In genomic region chrX:7610536-7611258, GRCm38 (mm10) we compare ENCODE assay signal across 9 mouse cellular contexts. TPM values are rescaled to one million over a fixed set of nuclear protein-coding genes. Genes with fewer than 3 reads are reported as not detected.
DNase-seq lines count a peak whose midpoint lies in the region; ATAC-seq and TF ChIP-seq lines count a peak whose summit lies in the region.
"Had no signal": no experiment of that assay in that cellular context is flagged by ENCODE, and none has a peak within 500 bp of the region (broad histone marks: within the 10 kb centered on the region; RNA-seq: fewer than 3 reads in every experiment).

No protein-coding gene starts in this region.

- H3K9me3 ChIP-seq in E14TG2a.4 (ENCODE audit: low read length): no peaks in the 10 kb centered on the region
- H3K9me3 ChIP-seq in intestine, postnatal 0 days (ENCODE audit: control insufficient read depth): no peaks in the 10 kb centered on the region

- H3K27me3 ChIP-seq in E14TG2a.4 (ENCODE audit: insufficient read depth, low read length): peaks cover 36% of the 10 kb centered on the region
- no peaks in the 10 kb centered on the region for H3K27me3 ChIP-seq in intestine, postnatal 0 days (replicated peaks; ENCODE audit: control insufficient read depth, insufficient read depth, low read length)

- no peak overlapping the region for H3K9ac ChIP-seq in intestine, postnatal 0 days (ENCODE audit: low read depth, low read length)

- TF ChIP-seq CTCF in E14TG2a.4 (conservative IDR thresholded peaks at IDR 0.05; ENCODE audit: low read length): no peak
- no peak for TF ChIP-seq CTCF in intestine, postnatal 0 days (IDR thresholded peaks at IDR 0.05; ENCODE audit: low read depth)

- 28% methylated on average over 24 of the region's 26 CpGs for WGBS in intestine, postnatal 0 days

- H3K27ac ChIP-seq in intestine, postnatal 0 days (ENCODE audit: low read depth, low read length): no peak overlapping the region

- peak overlapping the region; percentile 69 for H3K4me2 ChIP-seq in intestine, postnatal 0 days (replicated peaks; ENCODE audit: low read depth)

- no peak for DNase-seq in frontal cortex, postnatal 10 days (ENCODE audit: low spot score in 2 of 2)
- peak; percentile 4 for DNase-seq in embryo, embryonic 9.5 days (ENCODE audit: extremely low spot score)
- DNase-seq in neural tube, embryonic 10.5 days (ENCODE audit: extremely low spot score, low spot score): peak; percentile 13
- no peak for DNase-seq in adrenal gland, postnatal 4 days (ENCODE audit: low spot score in 2 of 2)
- DNase-seq in adrenal gland, postnatal 14 days: no peak

- no peaks in the 10 kb centered on the region for H3K36me3 ChIP-seq in E14TG2a.4 (ENCODE audit: insufficient read depth, low read length)
- no peaks in the 10 kb centered on the region for H3K36me3 ChIP-seq in intestine, postnatal 0 days (ENCODE audit: control insufficient read depth, insufficient read depth)

- peak overlapping the region; percentile 69 for H3K4me3 ChIP-seq in E14TG2a.4 (replicated peaks; ENCODE audit: low read length)
- H3K4me3 ChIP-seq in intestine, postnatal 0 days (ENCODE audit: low read depth, low read length): peak overlapping the region; percentile 32
- H3K4me3 ChIP-seq: erythroblast, embryonic 14.5 days had no signal

- ATAC-seq in frontal cortex, adult (ENCODE audit: low TSS enrichment): peak; percentile 79
- no peak for ATAC-seq in intestine, postnatal 0 days

- peaks cover 14% of the 10 kb centered on the region; the same call in 1 of the 2 replicates for H3K4me1 ChIP-seq in E14TG2a.4 (replicated peaks; ENCODE audit: low read depth, low read length)
- H3K4me1 ChIP-seq in intestine, postnatal 0 days (replicated peaks; ENCODE audit: control insufficient read depth, insufficient read depth, low read length): no peaks in the 10 kb centered on the region

RNA-seq across cellular contexts. Expression of gene Cacna1f, which starts 3.8 kb away (rescaled TPM):
- polyA plus RNA-seq in intestine, postnatal 0 days (2015; fragmentation: Nextera tagmentation; extraction: Ambion mirVana): not detected in 2 replicates
- total RNA-seq in adrenal gland, postnatal 4 days (2021): under 1 TPM in 1 of 2 experiments, not detected in 1; 0.06 TPM
- not detected in 2 replicates for total RNA-seq in adrenal gland, postnatal 14 days (2021)
- polyA plus RNA-seq: erythroblast, embryonic 14.5 days had no signal

RNA-seq across cellular contexts. Expression of gene Ccdc22, which starts 5.4 kb away (rescaled TPM):
- 21.9 and 24.8 TPM in 2 replicates for polyA plus RNA-seq in intestine, postnatal 0 days (2015; fragmentation: Nextera tagmentation; extraction: Ambion mirVana)
- total RNA-seq in adrenal gland, postnatal 4 days (2021): 10 to 100 TPM; 18.2 to 27.0 TPM
- total RNA-seq in adrenal gland, postnatal 14 days (2021): 17.7 and 20.7 TPM in 2 replicates

RNA-seq across cellular contexts. Expression of gene Syp, which starts 27.6 kb away (rescaled TPM):
- 5.4 and 5.7 TPM in 2 replicates for polyA plus RNA-seq in intestine, postnatal 0 days (2015; fragmentation: Nextera tagmentation; extraction: Ambion mirVana)
- total RNA-seq in adrenal gland, postnatal 4 days (2021): 10 to 100 TPM; 77.4 to 93.2 TPM
- 41.0 and 57.2 TPM in 2 replicates for total RNA-seq in adrenal gland, postnatal 14 days (2021)

RNA-seq across cellular contexts. Expression of gene Ppp1r3f, which starts 36.6 kb away (rescaled TPM):
- polyA plus RNA-seq in intestine, postnatal 0 days (2015; fragmentation: Nextera tagmentation; extraction: Ambion mirVana): 0.56 and 0.83 TPM in 2 replicates
- 1 to 10 TPM; 6.0 to 6.7 TPM for total RNA-seq in adrenal gland, postnatal 4 days (2021)
- total RNA-seq in adrenal gland, postnatal 14 days (2021): 3.0 and 4.1 TPM in 2 replicates

RNA-seq across cellular contexts. Expression of gene Foxp3, which starts 37.3 kb away (rescaled TPM):
- polyA plus RNA-seq in intestine, postnatal 0 days (2015; fragmentation: Nextera tagmentation; extraction: Ambion mirVana): 0.05 TPM in 1 of 2 replicates, not detected in the other
- under 1 TPM; 0.20 to 0.40 TPM for total RNA-seq in adrenal gland, postnatal 4 days (2021)
- 0.48 and 1.1 TPM in 2 replicates for total RNA-seq in adrenal gland, postnatal 14 days (2021)
- polyA plus RNA-seq: erythroblast, embryonic 14.5 days had no signal

Comparison
In these comparisons a context has a peak if more than half of its experiments do, and no peak if none do; other contexts are left out.
1. DNase-seq: peak in embryo, embryonic 9.5 days (single experiment) and neural tube, embryonic 10.5 days (single experiment); none in frontal cortex, postnatal 10 days (0 of 2), adrenal gland, postnatal 4 days (0 of 2) and adrenal gland, postnatal 14 days (single experiment).